Mouse (Mus musculus) cerebellum, postnatal 25 days (tissue): ENCODE measurements around the gene Kpna4.

Experiments used
- DNase-seq, 2 experiments: peaks; one replicate each; pipeline ENCODE4 v3.0.0; 2021; ENCODE audit warnings: mixed read lengths in 2 of 2

Kpna4 gene

GRCm38 (mm10) chr3:69126509-69127345, at the start of gene Kpna4:
Gene Kpna4 (minus strand): TSS chr3:69127113.
- peak; percentile 93 to 96 for DNase-seq

DNA sequence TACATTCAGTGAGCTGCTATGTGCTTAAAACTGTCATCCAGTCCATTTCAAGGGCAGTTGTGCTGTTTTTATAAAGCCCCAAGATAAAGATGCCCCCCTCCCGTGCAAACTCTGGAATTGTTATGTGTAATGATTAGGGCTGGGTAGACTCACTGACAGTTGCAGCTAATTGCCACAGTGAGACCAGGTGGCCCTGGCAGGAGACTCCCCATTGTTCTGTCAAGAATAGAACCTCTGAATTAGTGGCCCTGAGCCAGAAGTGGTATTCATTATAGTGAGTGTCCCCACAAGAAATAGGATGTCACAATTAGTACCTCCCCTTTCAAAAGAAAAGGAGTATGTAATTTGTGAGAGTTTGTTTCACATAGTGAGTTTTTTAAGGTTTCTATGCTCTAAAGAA, 48.3 kb upstream of the Kpna4 start:
- DNase-seq: peak; percentile 50 to 59

- peak; percentile 65 to 69 for DNase-seq
Observed at GRCm38 (mm10) chr3:69171123-69171522, 44.2 kb upstream of the Kpna4 start.

GRCm38 (mm10) chr3:69169796-69170195, 42.9 kb upstream of the Kpna4 start:
- DNase-seq: no peak

- DNase-seq: no peak
Observed at GRCm38 (mm10) chr3:69168724-69169123, 41.8 kb upstream of the Kpna4 start.

- DNase-seq: no peak
Observed at GRCm38 (mm10) chr3:69163057-69163456, 36.1 kb upstream of the Kpna4 start.

- DNase-seq: no peak
Observed at GRCm38 (mm10) chr3:69160429-69160828, 33.5 kb upstream of the Kpna4 start.

- no peak for DNase-seq
Observed at GRCm38 (mm10) chr3:69159501-69159900, 32.6 kb upstream of the Kpna4 start.

DNA sequence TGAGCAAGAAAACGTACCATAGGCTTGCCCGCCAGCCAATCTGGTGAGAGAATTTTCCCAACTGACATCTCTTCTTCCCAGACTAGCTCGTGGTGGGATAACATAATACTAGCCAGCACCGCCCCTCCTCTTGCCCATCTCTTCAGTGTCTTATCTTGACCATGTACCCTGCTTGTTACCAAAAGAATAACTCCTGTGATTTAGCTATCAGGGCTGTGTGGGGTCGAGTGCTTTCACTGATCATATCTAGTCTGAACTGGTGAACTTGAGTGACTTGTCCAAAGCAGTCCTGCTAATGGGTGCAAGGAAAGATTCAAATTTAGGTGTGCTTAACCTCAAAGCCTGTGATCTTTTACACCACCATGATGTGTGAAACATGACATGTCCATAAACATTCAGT, 31.0 kb upstream of the Kpna4 start:
- DNase-seq: no peak

- DNase-seq: no peak
Observed at GRCm38 (mm10) chr3:69156484-69156883, 29.6 kb upstream of the Kpna4 start.

- DNase-seq: no peak
Observed at GRCm38 (mm10) chr3:69154691-69155090, 27.8 kb upstream of the Kpna4 start.

DNA sequence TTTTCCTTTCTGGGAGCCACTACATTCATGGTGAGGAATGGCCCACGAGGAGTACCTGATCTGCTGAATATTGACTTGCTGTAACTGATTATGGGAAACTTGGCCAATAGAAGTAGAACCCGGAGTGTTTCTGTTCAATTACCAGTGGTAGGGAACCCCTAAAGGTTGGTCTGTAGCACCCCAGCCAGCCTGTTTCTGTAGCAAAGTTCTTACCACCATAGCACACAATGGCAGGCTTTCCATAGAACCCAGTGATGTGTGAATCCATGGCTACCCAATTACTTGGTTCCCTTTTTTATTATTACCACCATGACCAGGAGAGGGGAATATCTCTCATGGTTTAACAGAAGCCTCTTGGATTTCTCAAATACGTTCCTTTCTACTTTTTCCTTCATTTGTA, 24.0 kb upstream of the Kpna4 start:
- DNase-seq: no peak

DNA sequence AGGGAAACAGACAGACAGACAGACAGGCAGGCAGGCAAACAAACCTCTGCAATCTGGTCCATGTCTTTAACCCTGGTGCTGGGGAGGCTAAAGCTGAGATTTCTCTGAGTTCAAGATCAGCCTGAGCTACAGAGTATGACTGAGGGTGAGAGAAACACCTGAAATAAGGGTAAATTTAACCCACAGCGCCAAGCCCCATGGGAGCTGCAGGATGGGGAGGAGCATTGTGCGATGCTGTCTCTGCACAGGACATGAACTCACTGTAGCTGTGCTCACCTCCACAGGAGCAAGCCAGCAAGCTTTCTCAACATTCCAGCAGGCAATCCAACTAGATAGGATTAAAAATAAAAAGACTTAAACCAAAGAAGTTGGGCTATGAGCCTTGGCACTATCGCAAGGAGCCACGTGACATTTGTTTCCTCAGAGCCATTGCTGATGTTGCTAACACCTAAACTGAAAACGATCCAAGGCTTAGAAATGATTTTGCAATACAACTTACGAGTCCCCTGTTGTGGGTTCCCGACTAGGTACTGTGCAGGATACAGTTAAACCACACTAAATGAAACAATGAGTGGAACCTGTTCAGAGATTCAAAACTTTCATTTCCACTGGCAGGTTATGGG, 15.6 kb upstream of the Kpna4 start:
- DNase-seq: no peak

GRCm38 (mm10) chr3:69140851-69141250, 13.9 kb upstream of the Kpna4 start:
- DNase-seq: no peak

DNA sequence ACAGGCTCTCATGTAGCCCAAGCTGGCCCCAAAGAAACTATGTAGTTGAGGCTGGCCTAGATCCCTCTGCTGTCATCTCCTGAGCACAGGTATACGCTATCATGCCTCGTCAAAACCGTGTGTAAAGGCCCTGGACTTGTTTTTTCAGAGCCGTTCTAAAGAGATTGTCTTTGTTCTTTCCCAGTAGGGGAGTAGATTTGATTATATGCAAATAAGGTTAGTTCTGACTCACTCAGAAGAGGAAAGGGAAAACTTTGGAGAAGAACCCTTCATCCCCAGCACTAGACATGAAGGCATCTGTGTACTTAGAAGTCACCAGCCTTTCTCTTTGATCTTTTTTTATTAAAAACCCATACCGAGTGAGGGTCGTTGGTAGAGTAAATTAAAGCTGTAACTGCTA, 9.1 kb upstream of the Kpna4 start:
- no peak for DNase-seq

DNA sequence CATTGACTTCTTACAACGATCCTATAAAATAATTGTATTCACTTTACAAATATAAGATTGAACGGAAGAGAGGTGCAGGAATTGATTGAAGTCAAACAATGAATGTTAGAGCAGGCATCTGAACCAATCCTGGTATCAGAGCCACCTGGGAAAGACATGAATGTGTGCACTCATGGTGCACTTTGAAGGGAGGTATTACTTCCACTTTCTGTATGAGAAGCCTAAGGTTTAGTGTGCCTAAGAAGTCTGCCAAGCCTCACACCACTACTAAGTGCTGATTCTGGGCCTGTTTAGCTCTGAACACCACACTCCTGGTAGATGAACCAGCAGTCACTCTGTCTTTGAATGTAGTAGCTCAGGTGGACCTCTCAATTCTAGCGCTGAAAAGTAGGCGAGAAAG, 4.1 kb upstream of the Kpna4 start:
- DNase-seq: no peak

- peak in 1 of 2 experiments; percentile 14 for DNase-seq
Observed at GRCm38 (mm10) chr3:69127693-69128092, 780 bp upstream of the Kpna4 start.

GRCm38 (mm10) chr3:69127346-69127678, 399 bp upstream of the Kpna4 start:
- no peak for DNase-seq

DNA sequence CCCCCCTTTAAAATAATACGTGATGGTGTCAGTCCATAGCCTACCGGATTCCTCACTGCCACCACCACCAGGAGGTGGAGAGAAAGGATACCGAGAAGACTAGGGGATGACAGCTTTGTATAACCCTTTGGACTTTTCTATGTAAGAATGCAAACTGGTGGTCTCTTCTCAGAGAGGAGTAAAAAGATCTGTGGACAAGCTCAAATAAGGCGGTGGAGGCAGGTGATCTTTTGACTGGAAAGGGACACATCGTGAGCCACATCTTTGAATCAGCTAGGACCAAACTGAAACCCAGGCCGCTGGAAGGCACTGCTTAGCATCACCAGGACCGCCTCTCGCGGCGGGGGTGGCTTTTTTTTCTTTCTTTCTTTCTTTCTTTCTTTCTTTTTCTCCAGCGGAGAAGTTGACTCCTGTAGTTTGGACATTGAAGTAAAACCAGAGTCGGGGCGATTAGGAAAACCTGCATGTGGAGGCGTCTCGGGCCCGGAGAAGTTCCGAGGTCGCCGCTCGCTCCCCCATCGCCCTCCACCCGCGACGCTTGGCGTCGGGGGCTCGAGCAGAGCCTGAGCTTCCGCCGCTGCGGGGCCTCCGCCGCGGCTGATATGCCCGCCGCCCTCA, 913 bp downstream of the Kpna4 start:
- DNase-seq: peak in 1 of 2 experiments; percentile 53

DNA sequence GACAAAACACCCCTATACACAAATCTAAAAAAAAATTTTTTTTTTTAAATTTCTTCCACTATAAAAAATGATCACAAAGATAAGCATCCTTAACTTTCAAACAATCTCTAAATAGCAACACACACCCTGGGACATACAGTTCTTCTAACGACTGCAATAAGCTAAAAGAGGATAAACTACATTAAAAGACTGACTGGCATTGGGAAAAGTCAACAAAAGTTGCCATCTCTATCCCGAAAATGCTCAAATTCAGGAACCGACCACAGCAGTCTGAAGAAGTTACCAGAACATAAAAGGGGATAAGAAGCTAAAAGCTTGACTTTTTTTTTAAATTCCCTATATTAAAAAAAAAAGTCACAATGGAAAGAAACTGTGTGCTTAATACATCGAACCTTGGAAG, 1.5 kb downstream of the Kpna4 start:
- no peak for DNase-seq

GRCm38 (mm10) chr3:69118827-69119226, 8.1 kb downstream of the Kpna4 start:
- DNase-seq: peak; percentile 20 to 22

DNA sequence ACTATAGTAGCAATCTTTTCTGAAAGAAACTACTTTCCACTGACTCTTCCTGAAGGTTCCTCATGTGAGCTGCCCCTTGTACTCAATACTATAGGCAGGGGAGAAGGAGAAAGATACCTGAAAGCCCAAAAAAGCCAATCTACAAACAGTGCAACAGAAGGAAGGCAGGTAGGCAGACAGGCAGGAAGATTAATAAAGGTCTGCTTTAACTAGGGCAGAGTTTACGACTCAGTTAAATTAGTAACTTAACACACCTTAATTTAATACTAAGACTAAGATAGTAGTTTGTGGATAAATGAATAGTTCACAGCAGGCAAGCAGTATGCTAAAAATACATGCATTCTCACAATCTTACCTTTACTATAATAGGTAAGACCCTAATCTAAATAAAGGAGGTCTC, 12.2 kb downstream of the Kpna4 start:
- no peak for DNase-seq

DNA sequence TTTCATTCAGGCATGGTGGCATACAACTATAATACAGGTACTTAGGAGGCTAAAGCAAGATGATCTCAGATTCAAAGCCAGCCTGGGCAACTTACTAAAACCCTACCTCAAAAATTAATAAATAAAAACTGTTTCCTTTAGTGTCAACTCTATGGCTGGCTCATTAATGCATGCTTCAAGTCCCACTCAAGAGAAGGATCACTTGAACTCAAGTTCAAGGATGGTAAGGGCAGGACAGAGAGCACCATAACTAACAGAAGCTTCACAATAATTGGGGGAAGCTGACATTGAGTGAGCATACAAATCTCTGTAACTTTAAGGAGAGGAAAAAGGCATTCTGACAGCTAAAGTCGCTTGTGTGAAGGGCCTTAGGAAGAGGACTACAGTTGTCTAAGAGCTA, 13.0 kb downstream of the Kpna4 start:
- no peak for DNase-seq

- DNase-seq: no peak
Observed at GRCm38 (mm10) chr3:69109079-69109478, 17.8 kb downstream of the Kpna4 start.
